Mouse (Mus musculus): Measurements from ENCODE around the gene Gm12794.
"Not testable (repeated sequence)": the region's sequence is repeated elsewhere in the genome, so short reads cannot be mapped to it uniquely, and the experiment has no call there.

GRCm38 (mm10) chr4:101980949-101981348 lies 40.7 kb downstream of the Gm12794 start, which contains the start of gene Gm12790:
- not testable (repeated sequence) for TF ChIP-seq CTCF (conservative IDR thresholded peaks at IDR 0.05 in 1 of 2, IDR thresholded peaks at IDR 0.05 in 1 of 2; ENCODE audit: low read depth in 2 of 2, low read length in 2 of 2); USF1 (IDR thresholded peaks at IDR 0.05; ENCODE audit: low read depth, low read length); POLR2A (IDR thresholded peaks at IDR 0.05; ENCODE audit: low read depth, low read length); KAT2A (IDR thresholded peaks at IDR 0.05; ENCODE audit: insufficient replicate concordance, low read length); ZNF384 (IDR thresholded peaks at IDR 0.05; ENCODE audit: low read depth, low read length); MAX (IDR thresholded peaks at IDR 0.05; ENCODE audit: low read length); HCFC1 (IDR thresholded peaks at IDR 0.05; ENCODE audit: low read depth, low read length)
